Mouse (Mus musculus) cerebellum, postnatal 14 days (tissue): Measurements from ENCODE around the gene Itga8.

Experiments used
- DNase-seq, 2 experiments: peaks; one replicate each; pipeline ENCODE4 v3.0.0; 2021; ENCODE audit warnings: mixed read lengths in 2 of 2

Gene Itga8

DNA sequence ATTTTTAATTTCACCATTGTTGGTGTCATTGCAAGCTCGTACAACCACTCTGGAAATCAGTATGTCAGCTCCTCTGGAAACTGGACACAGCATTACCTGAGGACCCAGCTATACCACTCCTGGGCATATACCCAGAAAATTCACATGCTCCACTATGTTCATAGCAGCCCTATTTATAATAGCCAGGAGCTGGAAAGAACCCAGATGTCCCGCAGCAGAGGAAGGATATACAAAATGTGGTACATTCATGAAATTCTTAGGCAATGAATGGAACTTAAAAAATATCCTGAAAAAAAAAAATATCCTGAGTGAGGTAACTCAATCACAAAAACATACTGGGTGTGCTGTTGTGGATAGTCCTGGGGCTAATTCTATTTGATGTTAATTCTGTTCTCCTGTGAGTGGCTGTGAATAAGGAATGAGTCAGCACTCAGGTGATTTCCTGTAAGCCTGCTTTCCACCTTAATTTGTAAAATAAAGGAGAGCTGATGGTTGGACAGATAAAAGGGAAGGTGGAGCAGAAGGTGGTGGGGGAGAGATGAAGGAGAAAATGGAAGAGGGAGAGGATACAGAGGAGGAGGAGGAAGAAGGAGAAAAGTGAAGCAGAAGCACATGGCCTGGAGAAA is 224.3 kb downstream of the Itga8 start:
- no peak for DNase-seq

DNA sequence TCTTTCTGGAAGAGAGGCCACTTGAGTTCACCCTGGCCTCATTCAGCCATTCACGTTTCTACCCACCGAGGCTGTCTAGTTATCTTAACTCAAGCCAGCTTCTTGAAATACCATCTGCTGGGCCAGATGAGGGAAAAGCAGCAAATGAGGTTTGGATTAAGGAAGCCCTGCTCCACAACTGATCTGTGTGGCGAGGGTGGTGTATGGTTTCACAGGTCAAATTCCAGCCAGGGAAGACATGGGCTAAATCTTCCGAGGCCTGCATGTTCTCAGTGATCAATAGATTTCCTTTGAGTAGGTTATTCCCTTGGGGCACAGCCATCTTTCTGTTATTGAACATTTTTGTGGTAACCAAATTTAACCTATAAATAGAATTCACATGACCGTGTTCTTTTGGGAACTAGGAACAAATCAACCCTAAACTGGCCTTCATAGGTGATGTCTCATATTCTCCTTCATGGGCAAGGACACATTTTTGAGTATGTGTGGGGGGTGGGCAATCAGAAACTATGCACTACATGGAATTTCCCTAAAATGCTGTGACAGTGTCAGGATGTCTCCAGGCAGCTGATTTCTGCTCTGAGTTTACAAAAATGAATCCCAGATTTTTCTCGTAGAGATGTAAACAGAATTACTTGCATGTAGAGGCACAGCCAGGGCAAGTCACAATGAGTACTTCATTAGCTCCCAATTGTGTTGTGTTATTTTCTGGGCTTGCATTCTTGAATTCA is 235.9 kb downstream of the Itga8 start:
- no peak for DNase-seq

DNA sequence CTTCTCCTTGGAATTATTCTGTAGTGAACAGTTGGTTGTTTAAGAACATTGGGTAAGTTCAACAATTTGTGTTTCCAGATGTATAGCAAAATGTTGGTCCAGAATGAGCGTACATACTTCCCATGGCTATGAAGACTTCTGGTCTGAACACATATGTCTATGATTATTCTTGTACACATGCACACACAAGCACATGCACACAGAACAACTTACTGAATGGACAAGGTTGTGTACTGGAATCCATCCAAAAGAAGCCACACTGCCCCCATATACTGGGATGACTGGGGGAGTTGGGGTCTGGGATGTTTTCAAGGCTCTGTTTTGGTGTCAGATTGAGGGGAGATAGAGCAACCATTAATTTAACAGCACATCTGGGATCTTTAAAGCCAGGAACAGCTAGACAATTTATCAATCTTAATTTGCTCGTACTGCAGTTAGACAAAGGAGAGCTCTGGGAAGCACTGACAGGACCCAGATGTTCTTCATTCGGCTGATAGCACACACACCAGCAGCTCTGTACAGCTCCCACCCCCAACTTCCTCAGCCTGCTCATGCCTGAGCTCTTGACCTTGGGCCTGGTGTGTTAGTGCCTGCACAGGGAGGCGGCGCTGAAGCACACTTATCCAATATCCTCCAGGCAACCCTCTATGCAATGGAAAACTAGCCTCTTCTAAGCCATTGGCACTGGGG is 241.5 kb downstream of the Itga8 start:
- DNase-seq, result no peak
